Mouse (Mus musculus): ENCODE measurements around the gene Pgs1.

DNA sequence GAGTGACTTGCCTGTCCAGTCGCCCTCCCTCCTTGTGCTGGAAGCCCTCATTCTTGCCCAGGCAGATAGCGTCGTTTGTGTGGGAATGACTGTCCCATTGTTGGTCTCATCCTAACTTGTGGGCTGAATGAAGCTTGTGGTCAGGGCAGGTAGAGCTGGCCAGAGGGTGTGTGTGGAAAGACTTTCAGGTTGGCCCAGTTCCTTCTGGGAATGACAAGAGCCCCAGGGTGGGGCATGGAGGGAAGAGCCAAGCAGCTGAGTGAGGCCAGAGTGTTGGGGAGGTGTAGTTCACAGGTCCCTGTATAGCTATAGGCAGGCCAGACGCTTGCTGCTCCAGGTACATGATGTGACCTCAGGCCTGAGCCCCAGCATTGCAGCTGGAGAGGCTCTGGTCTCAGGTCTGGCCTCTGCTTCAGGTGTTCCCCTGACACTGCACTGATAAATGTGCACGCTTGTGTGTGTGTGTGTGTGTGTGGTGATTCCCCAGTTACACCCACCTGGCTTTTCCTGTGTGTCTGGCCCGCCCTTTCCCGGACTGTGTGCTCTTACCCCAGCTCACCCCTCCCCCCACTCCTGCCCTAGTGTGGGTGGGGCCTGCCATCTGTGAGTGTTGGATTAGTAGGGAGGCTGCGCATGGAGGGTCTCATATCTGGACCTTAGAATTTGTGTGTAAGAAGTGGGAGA lies 21.5 kb downstream of the Pgs1 start:
- TF ChIP-seq POLR2A (IDR thresholded peaks at IDR 0.05; ENCODE audit: insufficient read depth, low read depth, low read length), result no peak
- no peak for TF ChIP-seq CTCF (IDR thresholded peaks at IDR 0.05; ENCODE audit: insufficient read depth, low read depth, low read length)

All from olfactory bulb, adult 2 months (tissue).